Mouse (Mus musculus) spleen, postnatal 10 days (tissue): ENCODE measurements at regions not wholly inside any gene's neighbourhood (a gene's known extent, or its start where the extent isn't known, plus 50 kb on each side); places are given as distances from the start of the nearest gene placed in this dataset.

Experiments used
- DNase-seq, 2 experiments: peaks; one replicate each; pipeline ENCODE4 v3.0.0; 2021 to 2022; ENCODE audit warnings: low spot score in 2 of 2

GRCm38 (mm10) chr4:8956312-8957022 is 717.6 kb upstream of the Car8 start:
- no peak for DNase-seq

GRCm38 (mm10) chr4:8955306-8955705 is 716.5 kb upstream of the Car8 start:
- no peak for DNase-seq

- DNase-seq: no peak
These were observed 715.6 kb upstream of the Car8 start for GRCm38 (mm10) chr4:8954356-8954914.

- DNase-seq: no peak
These were observed 714.3 kb upstream of the Car8 start for GRCm38 (mm10) chr4:8953181-8953580.

- DNase-seq: no peak
These were observed 711.1 kb upstream of the Car8 start for GRCm38 (mm10) chr4:8949951-8950350.

- DNase-seq: no peak
These were observed 710.7 kb upstream of the Car8 start for GRCm38 (mm10) chr4:8949537-8949936.

- no peak for DNase-seq
These were observed 706.3 kb upstream of the Car8 start for GRCm38 (mm10) chr4:8945116-8945515.

GRCm38 (mm10) chr4:8943080-8943479 is 704.2 kb upstream of the Car8 start:
- DNase-seq: no peak

- DNase-seq: no peak
These were observed 700.1 kb upstream of the Car8 start for GRCm38 (mm10) chr4:8938948-8939411.

- no peak for DNase-seq
These were observed 697.1 kb upstream of the Car8 start for GRCm38 (mm10) chr4:8935899-8936298.

GRCm38 (mm10) chr4:8934541-8934940 is 695.7 kb upstream of the Car8 start:
- DNase-seq: no peak

GRCm38 (mm10) chr4:8929346-8929745 is 690.5 kb upstream of the Car8 start:
- DNase-seq: no peak

GRCm38 (mm10) chr4:8928551-8929305 is 689.9 kb upstream of the Car8 start:
- DNase-seq: no peak

GRCm38 (mm10) chr4:8927276-8927906 is 688.5 kb upstream of the Car8 start:
- DNase-seq: peak in 1 of 2 experiments; percentile 56

GRCm38 (mm10) chr4:8926642-8927275 is 687.9 kb upstream of the Car8 start:
- DNase-seq: peak in 1 of 2 experiments; percentile 67

GRCm38 (mm10) chr4:8922695-8923363 is 684.0 kb upstream of the Car8 start:
- DNase-seq: no peak

- peak in 1 of 2 experiments; percentile 41 for DNase-seq
These were observed 682.9 kb upstream of the Car8 start for GRCm38 (mm10) chr4:8921477-8922385.

GRCm38 (mm10) chr4:8920306-8920705 is 681.5 kb upstream of the Car8 start:
- DNase-seq: no peak

- no peak for DNase-seq
These were observed 680.6 kb upstream of the Car8 start for GRCm38 (mm10) chr4:8919366-8919984.
